Mouse (Mus musculus): ENCODE measurements around the gene A030005L19Rik. TPM values are rescaled to one million over a fixed set of nuclear protein-coding genes. Genes with fewer than 3 reads are reported as not detected.
"Not testable (repeated sequence)": the region's sequence is repeated elsewhere in the genome, so short reads cannot be mapped to it uniquely, and the experiment has no call there.

A030005L19Rik gene
- polyA plus RNA-seq, 1 experiment from 2014 or later: 0.26 TPM

GRCm38 (mm10) chr1:82938666-82939065 is 25.5 kb downstream of the A030005L19Rik start:
- no peak for ATAC-seq (ENCODE audit: low FRiP score)

GRCm38 (mm10) chr1:82942505-82942904 is 29.4 kb downstream of the A030005L19Rik start:
- H3K4me3 ChIP-seq (replicated peaks); H3K9me3 ChIP-seq (replicated peaks); H3K4me1 ChIP-seq; H3K4me2 ChIP-seq; H3K27ac ChIP-seq (replicated peaks); H3K9ac ChIP-seq (replicated peaks); H3K27me3 ChIP-seq (replicated peaks); ATAC-seq (ENCODE audit: low FRiP score); H3K36me3 ChIP-seq: not testable (repeated sequence)
- WGBS: 95% methylated on average over 2 of the region's 2 CpGs

More at GRCm38 (mm10) chr1:82938666-82939065, 25.5 kb downstream of the A030005L19Rik start:
- Histone ChIP-seq H3K4me3 (replicated peaks) (no peak overlapping the region), H3K9me3 (replicated peaks) (peaks cover 4% of the 10 kb centered on the region; the same call in 1 of the 2 replicates), H3K9ac (replicated peaks) (no peak overlapping the region), H3K4me1 (no peaks in the 10 kb centered on the region), H3K4me2 (no peak overlapping the region), H3K27me3 (replicated peaks) (no peaks in the 10 kb centered on the region), H3K36me3 (no peaks in the 10 kb centered on the region), H3K27ac (replicated peaks) (no peak overlapping the region)
- 93% methylated on average over 5 of the region's 5 CpGs for WGBS

GRCm38 (mm10) chr1:82943295-82943694 is 30.2 kb downstream of the A030005L19Rik start, which contains the start of gene A030003K21Rik:
Gene A030003K21Rik, minus strand, starts transcription at chr1:82943388.
- H3K36me3 ChIP-seq; H3K4me1 ChIP-seq; H3K4me2 ChIP-seq; H3K4me3 ChIP-seq (replicated peaks); H3K9ac ChIP-seq (replicated peaks); H3K27ac ChIP-seq (replicated peaks); H3K9me3 ChIP-seq (replicated peaks); ATAC-seq (ENCODE audit: low FRiP score); H3K27me3 ChIP-seq (replicated peaks): not testable (repeated sequence)
- whole genome bisulfite sequencing: no CpG with 5 or more reads among the region's 6 CpGs

DNA sequence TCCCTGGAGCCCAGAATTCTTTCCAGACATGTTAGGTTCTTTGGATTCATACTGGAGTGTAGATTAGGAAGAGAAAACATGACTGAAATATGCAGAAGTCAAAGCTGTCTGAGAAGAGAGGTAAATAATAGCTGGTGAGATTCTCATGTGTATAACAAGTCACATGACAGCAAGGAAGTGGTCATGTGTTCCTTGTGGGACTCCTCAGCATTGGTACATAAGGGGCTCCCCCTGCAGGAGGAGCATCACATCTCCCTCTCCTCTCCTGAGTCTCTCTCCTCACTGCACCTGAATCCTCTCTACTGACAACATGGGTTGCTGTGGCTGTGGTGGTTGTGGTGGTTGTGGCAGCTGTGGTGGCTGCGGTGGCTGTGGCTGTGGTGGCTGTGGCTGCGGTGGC is 32.9 kb downstream of the A030005L19Rik start:
- not testable (repeated sequence) for H3K27me3 ChIP-seq (replicated peaks); H3K4me2 ChIP-seq; H3K27ac ChIP-seq (replicated peaks); H3K9ac ChIP-seq (replicated peaks); ATAC-seq (ENCODE audit: low FRiP score); H3K4me3 ChIP-seq (replicated peaks); H3K4me1 ChIP-seq; H3K36me3 ChIP-seq; H3K9me3 ChIP-seq (replicated peaks)
- WGBS: 100% methylated on average over 2 of the region's 2 CpGs

GRCm38 (mm10) chr1:82948601-82949000 is 35.5 kb downstream of the A030005L19Rik start:
- no peaks in the 10 kb centered on the region for H3K4me1 ChIP-seq
- WGBS: 90% methylated on average over 2 of the region's 2 CpGs
- H3K27ac ChIP-seq (replicated peaks): no peak overlapping the region
- H3K27me3 ChIP-seq (replicated peaks): no peaks in the 10 kb centered on the region
- no peaks in the 10 kb centered on the region for H3K36me3 ChIP-seq
- H3K4me2 ChIP-seq: no peak overlapping the region
- ATAC-seq (ENCODE audit: low FRiP score): no peak
- H3K9ac ChIP-seq (replicated peaks): no peak overlapping the region
- no peaks in the 10 kb centered on the region for H3K9me3 ChIP-seq (replicated peaks)
- no peak overlapping the region for H3K4me3 ChIP-seq (replicated peaks)

DNA sequence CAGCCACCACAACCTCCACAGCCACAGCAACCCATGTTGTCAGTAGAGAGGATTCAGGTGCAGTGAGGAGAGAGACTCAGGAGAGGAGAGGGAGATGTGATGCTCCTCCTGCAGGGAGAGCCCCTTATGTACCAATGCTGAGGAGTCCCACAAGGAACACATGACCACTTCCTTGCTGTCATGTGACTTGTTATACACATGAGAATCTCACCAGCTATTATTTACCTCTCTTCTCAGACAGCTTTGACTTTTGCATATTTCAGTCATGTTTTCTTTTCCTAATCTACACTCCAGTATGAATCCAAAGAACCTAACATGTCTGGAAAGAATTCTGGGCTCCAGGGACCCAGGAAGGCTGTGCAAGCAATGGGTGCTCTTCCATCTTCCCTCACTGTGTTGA is 42.8 kb downstream of the A030005L19Rik start, which contains the start of gene Gm7544:
Gene Gm7544, minus strand, starts transcription at position 101 of the 400 bp plus-strand sequence.
- H3K27ac ChIP-seq (replicated peaks); H3K36me3 ChIP-seq; ATAC-seq (ENCODE audit: low FRiP score); H3K9ac ChIP-seq (replicated peaks); H3K4me3 ChIP-seq (replicated peaks); H3K27me3 ChIP-seq (replicated peaks); H3K4me2 ChIP-seq; H3K9me3 ChIP-seq (replicated peaks); H3K4me1 ChIP-seq: not testable (repeated sequence)

DNA sequence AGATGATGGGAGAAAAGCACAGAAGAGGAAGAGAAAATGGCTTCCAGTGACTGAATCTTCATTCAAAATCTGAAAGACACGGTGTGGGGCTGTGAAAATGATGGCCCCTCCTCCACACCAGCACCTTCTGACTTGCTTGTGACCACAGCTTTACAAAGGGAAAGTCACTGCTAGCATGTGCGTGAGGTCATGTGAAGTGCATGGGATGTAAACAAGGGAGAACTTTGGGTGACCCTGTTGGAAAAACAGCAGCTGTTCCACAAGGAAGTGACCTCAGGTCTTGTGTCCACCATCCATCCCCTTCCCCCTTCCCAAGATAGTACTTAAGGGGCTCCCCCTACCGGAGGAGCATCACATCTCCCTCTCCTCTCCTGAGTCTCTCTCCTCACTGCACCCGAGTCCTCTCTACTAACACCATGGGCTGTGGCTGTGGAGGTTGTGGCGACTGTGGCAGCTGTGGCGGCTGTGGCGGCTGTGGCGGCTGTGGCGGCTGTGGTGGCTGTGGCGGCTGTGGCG is 46.8 kb downstream of the A030005L19Rik start, which contains the start of gene Gm47955:
Gene Gm47955, plus strand, starts transcription at position 417 of the 516 bp plus-strand sequence.
- Histone ChIP-seq H3K9ac (replicated peaks) (no peak within 1 kb of the TSS), H3K27ac (replicated peaks) (no peak within 1 kb of the TSS), H3K9me3 (replicated peaks) (no peaks in the 10 kb centered on the region), H3K4me1 (no peaks in the 10 kb centered on the region), H3K36me3 (no peaks in the 10 kb centered on the region), H3K4me3 (replicated peaks) (no peak within 1 kb of the TSS), H3K4me2 (no peak within 1 kb of the TSS), H3K27me3 (replicated peaks) (no peaks in the 10 kb centered on the region)
- WGBS: 92% methylated on average over 11 of the region's 11 CpGs
- ATAC-seq (ENCODE audit: low FRiP score): no peak

Other genes with a start within 250 kb of the A030005L19Rik start
- gene Mff, start 188.4 kb upstream of the A030005L19Rik start, polyA plus RNA-seq (2015; fragmentation: Nextera tagmentation; extraction: Ambion mirVana): 347 and 375 TPM in 2 replicates
- gene Tm4sf20, start 144.9 kb upstream of the A030005L19Rik start, polyA plus RNA-seq (2015; fragmentation: Nextera tagmentation; extraction: Ambion mirVana): 10.5 TPM in 1 of 2 replicates, not detected in the other
- not detected in 2 replicates for gene Gm47791, start 142.1 kb upstream of the A030005L19Rik start, polyA plus RNA-seq (2015; fragmentation: Nextera tagmentation; extraction: Ambion mirVana)
- 26.6 and 36.5 TPM in 2 replicates for gene Agfg1, start 73.8 kb upstream of the A030005L19Rik start, polyA plus RNA-seq (2015; fragmentation: Nextera tagmentation; extraction: Ambion mirVana)
- gene A030014E15Rik, start 11.6 kb downstream of the A030005L19Rik start, polyA plus RNA-seq (2015; fragmentation: Nextera tagmentation; extraction: Ambion mirVana): not detected in 2 replicates
- gene Gm6217, start 18.1 kb downstream of the A030005L19Rik start, polyA plus RNA-seq (2015; fragmentation: Nextera tagmentation; extraction: Ambion mirVana): not detected in 2 replicates
- not detected in 2 replicates for gene A030003K21Rik, start 30.1 kb downstream of the A030005L19Rik start, polyA plus RNA-seq (2015; fragmentation: Nextera tagmentation; extraction: Ambion mirVana)
- not detected in 2 replicates for gene Gm7544, start 42.7 kb downstream of the A030005L19Rik start, polyA plus RNA-seq (2015; fragmentation: Nextera tagmentation; extraction: Ambion mirVana)
- not detected in 2 replicates for gene Gm47955, start 47.0 kb downstream of the A030005L19Rik start, polyA plus RNA-seq (2015; fragmentation: Nextera tagmentation; extraction: Ambion mirVana)
- gene Gm47959, start 87.2 kb downstream of the A030005L19Rik start, polyA plus RNA-seq (2015; fragmentation: Nextera tagmentation; extraction: Ambion mirVana): not detected in 2 replicates
- 0.75 and 1.1 TPM in 2 replicates for gene Slc19a3, start 125.1 kb downstream of the A030005L19Rik start, polyA plus RNA-seq (2015; fragmentation: Nextera tagmentation; extraction: Ambion mirVana)
- gene Krtap28-10, start 129.2 kb downstream of the A030005L19Rik start, polyA plus RNA-seq (2015; fragmentation: Nextera tagmentation; extraction: Ambion mirVana): not detected in 2 replicates
- gene Gm47969, start 131.6 kb downstream of the A030005L19Rik start, polyA plus RNA-seq (2015; fragmentation: Nextera tagmentation; extraction: Ambion mirVana): not detected in 2 replicates
- gene A030005K14Rik, start 146.1 kb downstream of the A030005L19Rik start, polyA plus RNA-seq (2015; fragmentation: Nextera tagmentation; extraction: Ambion mirVana): not detected in 2 replicates
- not detected in 2 replicates for gene Krtap28-13, start 147.6 kb downstream of the A030005L19Rik start, polyA plus RNA-seq (2015; fragmentation: Nextera tagmentation; extraction: Ambion mirVana)
- 0.49 TPM in 1 of 2 replicates, not detected in the other for gene Ccl20, start 203.4 kb downstream of the A030005L19Rik start, polyA plus RNA-seq (2015; fragmentation: Nextera tagmentation; extraction: Ambion mirVana)
- gene Daw1, start 246.4 kb downstream of the A030005L19Rik start, polyA plus RNA-seq (2015; fragmentation: Nextera tagmentation; extraction: Ambion mirVana): 1.2 and 1.4 TPM in 2 replicates

All from neural tube, embryonic 15.5 days (tissue).